Mouse (Mus musculus) neutrophil, adult 5-6 weeks (primary cell): ENCODE measurements around the gene Kdm5c. TPM values are rescaled to one million over a fixed set of nuclear protein-coding genes. Genes with fewer than 3 reads are reported as not detected.
"Not testable (repeated sequence)": the region's sequence is repeated elsewhere in the genome, so short reads cannot be mapped to it uniquely, and the experiment has no call there.

Experiments used
- ATAC-seq: fragments of 151-379, 151-347 bp; 2 replicates; pipeline ENCODE4 v1.8.0; 2017; ENCODE audit warnings: mild to moderate bottlenecking, moderate TSS enrichment; ENCODE audit not compliant: insufficient number of reproducible peaks, poor library complexity, low FRiP score, severe bottlenecking; ENCODE audit errors: extremely low read depth
- total RNA-seq: library from RNA; stranded (forward); fragments of 200-1000 nt; gene quantifications from 2 replicates; pipeline ENCODE4 v1.2.3, GENCODE M21; 2017

The Kdm5c gene
- total RNA-seq, 1 experiment from 2014 or later, result 73.4 TPM

DNA sequence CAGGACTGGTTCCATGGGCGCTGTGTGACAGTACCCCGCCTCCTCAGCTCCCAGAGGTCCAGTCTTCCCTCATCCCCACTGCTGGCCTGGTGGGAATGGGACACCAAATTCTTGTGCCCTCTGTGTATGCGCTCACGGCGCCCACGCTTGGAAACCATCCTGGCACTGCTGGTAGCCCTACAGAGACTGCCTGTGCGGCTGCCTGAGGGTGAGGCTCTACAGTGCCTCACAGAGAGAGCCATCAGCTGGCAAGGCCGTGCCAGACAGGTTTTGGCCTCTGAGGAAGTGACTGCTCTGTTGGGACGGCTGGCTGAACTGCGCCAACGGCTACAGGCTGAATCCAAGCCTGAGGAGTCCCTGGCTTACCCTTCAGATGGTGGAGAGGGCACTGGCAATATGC is 38.4 kb downstream of the Kdm5c start:
- ATAC-seq, result no peak

DNA sequence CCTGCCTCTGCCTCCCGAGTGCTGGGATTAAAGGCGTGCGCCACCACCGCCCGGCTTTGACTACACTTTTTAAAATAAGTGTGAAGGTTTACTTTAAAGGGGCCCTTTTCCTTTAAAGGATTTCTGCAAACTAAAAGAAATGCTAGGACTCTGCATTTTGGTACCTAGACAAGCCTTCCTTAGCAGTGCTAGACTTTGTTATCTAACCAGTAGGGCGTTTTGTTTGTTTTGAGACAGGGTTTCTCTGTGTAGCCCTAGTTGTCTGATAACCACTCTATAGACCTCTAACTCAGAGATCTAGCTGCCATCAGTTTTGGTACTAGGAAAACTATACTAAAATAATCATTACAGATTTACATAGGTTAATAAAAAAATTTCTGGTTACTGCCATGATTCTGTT is 46.6 kb downstream of the Kdm5c start:
- ATAC-seq, result no peak

DNA sequence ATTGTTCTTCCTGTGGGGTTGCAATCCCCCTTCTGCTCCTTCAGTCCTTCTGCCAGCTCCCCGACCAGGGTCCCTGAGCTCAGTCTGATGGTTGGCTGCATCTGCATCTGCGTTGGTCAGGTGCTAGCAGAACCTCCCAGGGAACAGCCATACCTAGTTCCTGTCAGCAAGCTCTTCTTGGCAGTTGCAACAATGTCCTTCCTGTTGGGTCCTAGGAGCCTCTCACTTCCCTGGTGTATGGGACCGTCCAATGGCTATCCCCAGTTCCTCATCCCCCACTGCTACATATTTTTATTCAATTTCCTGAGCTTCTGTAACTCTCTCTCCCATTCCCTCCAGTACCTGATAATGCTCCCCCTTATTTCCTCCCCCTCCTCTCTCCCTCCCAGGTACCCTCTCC is 51.9 kb downstream of the Kdm5c start:
- ATAC-seq, result no peak

DNA sequence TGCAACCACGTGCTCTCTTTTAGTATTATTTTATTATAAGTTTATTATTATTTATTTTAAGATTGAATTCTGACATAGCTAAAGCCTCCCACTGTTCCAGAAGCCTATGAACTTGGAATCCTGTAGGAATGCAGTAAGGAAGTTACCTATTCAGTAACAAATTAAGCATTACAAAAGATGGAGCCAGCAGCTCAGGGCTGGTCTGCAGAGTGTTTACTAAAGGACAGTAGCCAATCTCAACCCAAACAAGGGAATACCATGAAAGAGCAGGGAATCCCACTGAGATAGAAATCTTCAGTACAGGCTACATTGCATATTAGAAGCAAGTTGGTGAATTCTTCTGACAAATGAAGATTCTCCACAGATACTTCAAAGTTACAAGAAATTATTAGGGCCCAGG is 54.2 kb downstream of the Kdm5c start:
- not testable (repeated sequence) for ATAC-seq

DNA sequence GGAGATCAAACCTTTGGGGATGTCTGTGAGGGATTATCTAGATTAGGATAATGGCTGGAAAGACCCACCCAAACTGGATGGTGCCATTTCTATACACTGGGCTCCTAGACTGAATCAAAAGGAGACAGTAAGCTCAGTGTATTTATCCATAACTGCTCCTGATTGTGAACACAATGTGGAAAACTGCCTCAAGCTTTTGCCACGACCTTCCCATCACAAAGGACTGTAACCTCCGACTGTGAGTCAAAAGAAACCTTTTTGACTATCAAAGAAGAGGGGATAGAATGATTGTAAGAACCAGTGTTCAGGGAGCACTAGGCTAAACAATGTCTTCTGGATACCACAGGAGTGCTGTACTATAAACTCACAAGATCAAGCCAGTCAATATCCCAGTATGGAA is 73.4 kb downstream of the Kdm5c start:
- ATAC-seq, result no peak

DNA sequence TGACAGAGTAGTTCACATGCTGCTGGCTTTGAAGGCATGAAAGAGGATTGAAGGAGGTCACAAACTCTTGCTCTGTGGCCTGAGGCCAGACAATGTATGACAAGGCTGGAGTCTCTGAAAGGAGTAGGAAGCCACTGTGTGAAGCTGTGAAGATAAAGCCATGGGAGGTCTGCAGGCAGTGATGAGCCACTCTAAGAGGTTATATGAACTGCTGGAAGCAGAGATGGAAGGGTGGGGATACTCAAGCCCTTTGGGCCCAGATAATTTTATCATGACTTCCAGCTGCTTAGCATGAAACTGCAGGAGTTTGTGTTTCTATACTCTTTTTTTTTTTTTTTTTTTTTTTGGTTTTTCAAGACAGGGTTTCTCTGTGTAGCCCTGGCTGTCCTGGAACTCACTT is 74.6 kb downstream of the Kdm5c start:
- ATAC-seq, result no peak

DNA sequence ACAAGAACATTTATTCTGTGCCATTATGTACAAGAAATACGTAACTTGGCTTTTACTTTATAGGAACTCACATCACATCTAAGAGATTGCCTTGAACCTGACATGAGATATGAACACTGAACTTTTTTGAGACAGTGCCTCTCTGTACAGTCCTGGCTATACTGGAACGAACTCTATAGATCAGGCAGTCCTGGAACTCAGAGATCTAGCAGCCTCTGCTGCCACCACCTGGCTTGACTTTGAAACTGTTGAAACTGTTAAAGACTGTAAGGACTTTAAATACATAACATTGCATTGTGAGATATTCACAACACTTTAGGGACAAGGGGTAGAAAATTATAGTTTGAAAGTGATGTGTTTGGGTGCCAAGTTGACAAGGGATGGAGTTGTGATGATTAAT is 75.1 kb downstream of the Kdm5c start:
- ATAC-seq, result 0 out of 2 replicates have a peak, but pooled peaks have one; percentile 51

DNA sequence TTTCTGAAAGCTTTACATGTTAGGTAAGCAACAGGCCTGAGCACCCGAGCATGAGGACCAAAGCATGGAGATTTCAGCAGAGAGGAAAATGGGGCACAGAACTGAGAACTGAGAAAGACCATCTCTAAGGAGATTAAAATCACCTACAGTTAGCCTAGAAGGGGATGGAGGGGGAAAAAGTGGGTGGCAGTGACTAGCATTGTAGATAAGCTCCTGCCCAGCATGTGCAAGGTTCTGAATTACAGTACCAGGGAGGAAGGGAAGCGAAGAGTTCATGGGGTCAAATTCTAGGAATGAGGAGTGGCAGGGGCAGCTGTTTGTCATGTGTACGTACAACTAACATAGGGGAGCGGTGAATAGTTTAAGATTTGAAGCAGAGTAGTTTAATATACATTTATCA is 87.7 kb downstream of the Kdm5c start:
- ATAC-seq, result no peak

DNA sequence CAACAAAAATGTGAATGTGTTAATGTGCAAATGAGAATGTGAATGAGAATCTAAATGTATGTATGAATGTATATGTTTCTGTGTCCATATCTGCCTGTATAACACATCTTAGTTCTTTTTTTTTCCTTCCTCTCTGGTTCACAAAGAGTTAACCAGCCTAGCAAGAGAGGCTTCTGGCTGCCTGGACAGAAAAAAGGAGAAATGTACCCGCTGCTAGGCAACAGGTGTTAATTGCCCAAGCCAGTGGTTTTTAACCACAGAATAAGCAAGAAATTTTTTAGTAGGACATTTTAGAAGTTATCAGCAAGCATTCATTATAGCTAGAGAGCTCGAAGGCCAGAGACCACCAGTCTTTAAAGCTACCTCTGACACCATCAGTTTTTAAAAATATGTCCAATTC is 90.0 kb downstream of the Kdm5c start:
- no peak; the same call in 1 of the 2 replicates for ATAC-seq

DNA sequence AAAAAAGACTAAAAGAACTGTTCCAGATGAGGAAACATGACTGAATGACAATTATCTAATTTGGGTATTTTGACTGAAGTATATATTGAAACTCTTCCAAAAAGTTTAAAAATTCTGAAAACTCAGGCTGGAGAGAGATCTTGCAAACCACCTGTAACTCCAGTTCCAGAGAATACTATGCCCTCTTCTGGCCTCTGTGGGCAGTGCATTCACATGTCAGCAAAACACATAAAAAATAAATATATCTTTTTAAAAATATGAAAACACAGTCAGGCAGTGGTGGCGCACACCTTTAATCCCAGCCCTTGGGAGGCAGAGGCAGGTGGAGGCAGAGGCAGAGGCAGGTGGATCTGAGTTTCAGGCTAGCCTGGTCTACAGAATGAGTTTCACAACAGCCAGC is 90.8 kb downstream of the Kdm5c start:
- no peak for ATAC-seq

Other genes with a start within 250 kb of the Kdm5c start
- 23.2 and 24.1 TPM in 2 replicates for gene Hsd17b10, start 231.2 kb upstream of the Kdm5c start, total RNA-seq
- 1.6 and 4.1 TPM in 2 replicates for gene Ribc1, start 216.7 kb upstream of the Kdm5c start, total RNA-seq
- 133 and 134 TPM in 2 replicates for gene Smc1a, start 216.6 kb upstream of the Kdm5c start, total RNA-seq
- gene Iqsec2, start 88.8 kb upstream of the Kdm5c start, total RNA-seq, result 0.23 and 0.74 TPM in 2 replicates
- gene Kantr, start 94.5 kb downstream of the Kdm5c start, total RNA-seq, result 2.1 and 4.8 TPM in 2 replicates
- 39.7 and 45.9 TPM in 2 replicates for gene Tspyl2, start 109.4 kb downstream of the Kdm5c start, total RNA-seq
- not detected in 2 replicates for gene Gpr173, start 135.7 kb downstream of the Kdm5c start, total RNA-seq